Mouse (Mus musculus) ES-Bruce4 (cell line): ENCODE measurements around the gene Mib2. TPM values are rescaled to one million over a fixed set of nuclear protein-coding genes. Genes with fewer than 3 reads are reported as not detected.

ENCODE experiments used
- H3K27ac ChIP-seq: 2 replicates; pipeline ENCODE4 v1.5.1; 2012; ENCODE audit warnings: low read length, inconsistent platforms; ENCODE audit not compliant: insufficient read depth
- H3K27me3 ChIP-seq: 2 replicates; pipeline ENCODE4 v1.6.1; 2012; ENCODE audit warnings: mild to moderate bottlenecking, low read length, inconsistent platforms; ENCODE audit not compliant: control insufficient read depth, poor library complexity, insufficient read depth, severe bottlenecking
- H3K36me3 ChIP-seq: 2 replicates; pipeline ENCODE4 v1.6.1; 2012; ENCODE audit warnings: inconsistent platforms, mild to moderate bottlenecking, low read length, moderate library complexity; ENCODE audit not compliant: control insufficient read depth, poor library complexity, insufficient read depth, severe bottlenecking
- H3K4me1 ChIP-seq: one replicate; pipeline ENCODE4 v1.8.1; 2011; ENCODE audit warnings: low read length; ENCODE audit not compliant: control insufficient read depth, insufficient read depth
- H3K4me3 ChIP-seq: 2 replicates; pipeline ENCODE4 v1.5.1; 2011; ENCODE audit warnings: low read depth, mild to moderate bottlenecking, low read length
- H3K9ac ChIP-seq: 2 replicates; pipeline ENCODE4 v1.6.1; 2012; ENCODE audit warnings: low read depth, mild to moderate bottlenecking, inconsistent platforms; ENCODE audit not compliant: poor library complexity, severe bottlenecking
- H3K9me3 ChIP-seq: replicated peaks from 2 replicates; pipeline ENCODE4 v1.6.1; 2012; ENCODE audit warnings: mild to moderate bottlenecking, low read length, inconsistent platforms; ENCODE audit not compliant: control insufficient read depth, poor library complexity, insufficient read depth, severe bottlenecking
- CTCF ChIP-seq: IDR thresholded peaks from one replicate; pipeline ENCODE4 v1.8.1; 2011; ENCODE audit warnings: low read depth, low read length
- EP300 ChIP-seq: IDR thresholded peaks from 2 replicates; pipeline ENCODE4 v1.6.1; 2011; ENCODE audit warnings: low read depth, low read length; ENCODE audit not compliant: insufficient read depth
- POLR2A ChIP-seq: IDR thresholded peaks from one replicate; pipeline ENCODE4 v1.8.1; 2011; ENCODE audit warnings: low read length; ENCODE audit not compliant: insufficient read depth
- polyA plus RNA-seq: library from polyadenylated mRNA; stranded (reverse); fragments of >200 nt; gene quantifications from 2 replicates; pipeline ENCODE4 v1.2.4, GENCODE M21; 2011; ENCODE audit warnings: low read depth; ENCODE audit not compliant: missing spikeins, insufficient read depth, insufficient read length

Mib2 gene
- polyA plus RNA-seq, 1 experiment = 13.4 TPM

DNA sequence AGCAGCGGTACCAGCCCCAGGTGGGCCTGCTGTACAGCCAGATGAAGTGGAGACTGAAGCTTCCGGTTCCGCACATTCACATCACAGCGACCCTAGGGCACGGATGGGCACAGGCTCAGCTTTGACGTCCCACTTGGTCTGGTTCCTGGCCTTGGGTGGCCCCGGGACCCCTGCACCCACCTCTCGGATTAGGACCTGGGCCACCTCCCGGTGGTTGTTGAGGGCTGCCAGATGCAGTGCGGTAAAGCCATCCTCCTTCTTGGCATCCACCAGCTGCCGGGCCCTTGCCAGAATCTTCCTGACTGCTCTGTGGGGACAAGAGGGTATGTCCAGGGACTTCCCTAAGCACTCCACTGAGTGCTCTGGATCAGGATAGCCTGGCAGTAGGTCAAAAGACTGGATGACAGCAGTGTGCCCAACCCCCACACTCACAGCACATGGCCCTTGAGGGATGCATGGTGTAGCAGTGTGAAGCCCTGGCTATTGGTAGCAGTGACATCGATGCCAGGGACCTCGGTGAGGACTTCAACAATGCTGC lies 12.7 kb downstream of the Mib2 start:
- H3K36me3 ChIP-seq = no peaks in the 10 kb centered on the region
- H3K4me3 ChIP-seq = no peak overlapping the region

GRCm38 (mm10) chr4:155654456-155655298 lies 14.3 kb downstream of the Mib2 start:
- Histone ChIP-seq H3K27ac (peak overlapping the region; percentile 0; the same call in 1 of the 2 replicates), H3K4me3 (peak overlapping the region; percentile 65), H3K9ac (peak overlapping the region; percentile 79), H3K9me3 (no peaks in the 10 kb centered on the region), H3K4me1 (peaks cover 5% of the 10 kb centered on the region), H3K36me3 (peaks cover 2% of the 10 kb centered on the region; the same call in 1 of the 2 replicates), H3K27me3 (no peaks in the 10 kb centered on the region)
- TF ChIP-seq POLR2A = peak; percentile 22
- TF ChIP-seq EP300 = no peak

More for the DNA sequence above, 12.7 kb downstream of the Mib2 start:
- TF ChIP-seq EP300 (no peak), CTCF (no peak), POLR2A (no peak)
- no peaks in the 10 kb centered on the region for H3K27me3 ChIP-seq
- no peaks in the 10 kb centered on the region for H3K9me3 ChIP-seq
- H3K4me1 ChIP-seq = peaks cover under 1% of the 10 kb centered on the region
- no peak overlapping the region for H3K27ac ChIP-seq
- no peak overlapping the region for H3K9ac ChIP-seq

DNA sequence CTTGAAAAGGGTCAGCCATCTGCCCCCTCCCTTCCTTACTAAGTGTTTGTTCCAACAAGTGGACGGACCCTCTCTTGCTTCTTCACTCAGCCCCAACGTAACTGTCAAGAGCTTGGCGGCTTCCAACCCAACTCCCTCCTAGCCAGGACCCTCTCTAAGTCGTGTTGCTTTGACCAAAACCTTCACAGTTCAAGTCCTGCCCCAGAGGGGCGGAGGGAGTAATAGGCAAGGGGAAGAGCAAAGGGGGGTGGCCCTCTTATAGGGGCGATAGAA lies 14.9 kb downstream of the Mib2 start:
- no peaks in the 10 kb centered on the region for H3K27me3 ChIP-seq
- no peaks in the 10 kb centered on the region for H3K9me3 ChIP-seq
- peaks cover 5% of the 10 kb centered on the region for H3K4me1 ChIP-seq
- TF ChIP-seq POLR2A (no peak), EP300 (no peak), CTCF (no peak)
- 0 out of 2 replicates have a peak overlapping the region, but pooled peaks have one; percentile 4 for H3K27ac ChIP-seq
- H3K36me3 ChIP-seq = peaks cover 8% of the 10 kb centered on the region
- H3K4me3 ChIP-seq = peak overlapping the region; percentile 65
- H3K9ac ChIP-seq = peak overlapping the region; percentile 79

GRCm38 (mm10) chr4:155653451-155654182 lies 15.4 kb downstream of the Mib2 start:
- H3K9ac ChIP-seq = peak overlapping the region; percentile 79
- peak overlapping the region; percentile 65 for H3K4me3 ChIP-seq
- TF ChIP-seq CTCF = no peak
- TF ChIP-seq EP300 = no peak
- TF ChIP-seq POLR2A = no peak
- H3K9me3 ChIP-seq = no peaks in the 10 kb centered on the region
- H3K27ac ChIP-seq = 0 out of 2 replicates have a peak overlapping the region, but pooled peaks have one; percentile 4
- H3K36me3 ChIP-seq = peaks cover 13% of the 10 kb centered on the region
- H3K27me3 ChIP-seq = no peaks in the 10 kb centered on the region
- H3K4me1 ChIP-seq = peaks cover 5% of the 10 kb centered on the region

GRCm38 (mm10) chr4:155653086-155653450 lies 15.9 kb downstream of the Mib2 start, which contains the start of gene Mmp23:
Mmp23 (minus strand) TSS chr4:155653384.
- Histone ChIP-seq H3K4me1 (peaks cover 5% of the 10 kb centered on the region), H3K36me3 (peaks cover 17% of the 10 kb centered on the region), H3K9ac (peak within 1 kb of the TSS; percentile 79), H3K27ac (0 out of 2 replicates have a peak within 1 kb of the TSS, but pooled peaks have one; percentile 4), H3K4me3 (peak within 1 kb of the TSS; percentile 65), H3K27me3 (no peaks in the 10 kb centered on the region), H3K9me3 (no peaks in the 10 kb centered on the region)
- TF ChIP-seq EP300 (no peak), POLR2A (no peak), CTCF (no peak)
